Mouse (Mus musculus) ES-Bruce4 (cell line): ENCODE results near the gene Cux1. TPM values are rescaled to one million over a fixed set of nuclear protein-coding genes. Genes with fewer than 3 reads are reported as not detected.

Experiments
- H3K27ac ChIP-seq: 2 replicates; pipeline ENCODE4 v1.5.1; 2012; ENCODE audit warnings: low read length, inconsistent platforms; ENCODE audit not compliant: insufficient read depth
- H3K27me3 ChIP-seq: 2 replicates; pipeline ENCODE4 v1.6.1; 2012; ENCODE audit warnings: mild to moderate bottlenecking, low read length, inconsistent platforms; ENCODE audit not compliant: control insufficient read depth, poor library complexity, insufficient read depth, severe bottlenecking
- H3K36me3 ChIP-seq: 2 replicates; pipeline ENCODE4 v1.6.1; 2012; ENCODE audit warnings: inconsistent platforms, mild to moderate bottlenecking, low read length, moderate library complexity; ENCODE audit not compliant: control insufficient read depth, poor library complexity, insufficient read depth, severe bottlenecking
- H3K4me1 ChIP-seq: one replicate; pipeline ENCODE4 v1.8.1; 2011; ENCODE audit warnings: low read length; ENCODE audit not compliant: control insufficient read depth, insufficient read depth
- H3K4me3 ChIP-seq: 2 replicates; pipeline ENCODE4 v1.5.1; 2011; ENCODE audit warnings: low read depth, mild to moderate bottlenecking, low read length
- H3K9ac ChIP-seq: 2 replicates; pipeline ENCODE4 v1.6.1; 2012; ENCODE audit warnings: low read depth, mild to moderate bottlenecking, inconsistent platforms; ENCODE audit not compliant: poor library complexity, severe bottlenecking
- H3K9me3 ChIP-seq: replicated peaks from 2 replicates; pipeline ENCODE4 v1.6.1; 2012; ENCODE audit warnings: mild to moderate bottlenecking, low read length, inconsistent platforms; ENCODE audit not compliant: control insufficient read depth, poor library complexity, insufficient read depth, severe bottlenecking
- CTCF ChIP-seq: IDR thresholded peaks from one replicate; pipeline ENCODE4 v1.8.1; 2011; ENCODE audit warnings: low read depth, low read length
- EP300 ChIP-seq: IDR thresholded peaks from 2 replicates; pipeline ENCODE4 v1.6.1; 2011; ENCODE audit warnings: low read depth, low read length; ENCODE audit not compliant: insufficient read depth
- POLR2A ChIP-seq: IDR thresholded peaks from one replicate; pipeline ENCODE4 v1.8.1; 2011; ENCODE audit warnings: low read length; ENCODE audit not compliant: insufficient read depth
- polyA plus RNA-seq: library from polyadenylated mRNA; stranded (reverse); fragments of >200 nt; gene quantifications from 2 replicates; pipeline ENCODE4 v1.2.4, GENCODE M21; 2011; ENCODE audit warnings: low read depth; ENCODE audit not compliant: missing spikeins, insufficient read depth, insufficient read length

Gene Cux1
- polyA plus RNA-seq, 1 experiment: 37.0 TPM

- no peaks in the 10 kb centered on the region for H3K36me3 ChIP-seq
- TF ChIP-seq POLR2A: no peak
- no peak for TF ChIP-seq CTCF
- no peak for TF ChIP-seq EP300
- no peak overlapping the region for H3K27ac ChIP-seq
- H3K27me3 ChIP-seq: no peaks in the 10 kb centered on the region
- no peak overlapping the region for H3K4me3 ChIP-seq
- H3K4me1 ChIP-seq: peaks cover 2% of the 10 kb centered on the region
- no peaks in the 10 kb centered on the region for H3K9me3 ChIP-seq
- H3K9ac ChIP-seq: no peak overlapping the region
These were observed 27.0 kb downstream of the Cux1 start for GRCm38 (mm10) chr5:136540055-136540838.

- no peak overlapping the region for H3K27ac ChIP-seq
- H3K9me3 ChIP-seq: no peaks in the 10 kb centered on the region
- no peaks in the 10 kb centered on the region for H3K36me3 ChIP-seq
- no peaks in the 10 kb centered on the region for H3K27me3 ChIP-seq
- no peak overlapping the region for H3K4me3 ChIP-seq
- no peak overlapping the region for H3K9ac ChIP-seq
- peaks cover 2% of the 10 kb centered on the region for H3K4me1 ChIP-seq
- no peak for TF ChIP-seq CTCF
- TF ChIP-seq EP300: no peak
- TF ChIP-seq POLR2A: no peak
These were observed 30.5 kb downstream of the Cux1 start for GRCm38 (mm10) chr5:136536753-136537152.

- H3K4me3 ChIP-seq: no peak overlapping the region
- H3K4me1 ChIP-seq: peaks cover 2% of the 10 kb centered on the region
- no peaks in the 10 kb centered on the region for H3K27me3 ChIP-seq
- H3K9me3 ChIP-seq: no peaks in the 10 kb centered on the region
- no peak overlapping the region for H3K9ac ChIP-seq
- no peaks in the 10 kb centered on the region for H3K36me3 ChIP-seq
- TF ChIP-seq EP300 (no peak), POLR2A (no peak), CTCF (no peak)
- H3K27ac ChIP-seq: no peak overlapping the region
These were observed 31.1 kb downstream of the Cux1 start for GRCm38 (mm10) chr5:136535976-136536725.

GRCm38 (mm10) chr5:136535204-136535603 lies 32.1 kb downstream of the Cux1 start:
- H3K27me3 ChIP-seq: no peaks in the 10 kb centered on the region
- no peaks in the 10 kb centered on the region for H3K36me3 ChIP-seq
- no peak for TF ChIP-seq EP300
- H3K4me1 ChIP-seq: no peaks in the 10 kb centered on the region
- no peak overlapping the region for H3K27ac ChIP-seq
- no peak overlapping the region for H3K4me3 ChIP-seq
- H3K9me3 ChIP-seq: no peaks in the 10 kb centered on the region
- no peak overlapping the region for H3K9ac ChIP-seq

- no peak overlapping the region for H3K9ac ChIP-seq
- TF ChIP-seq EP300: no peak
- TF ChIP-seq CTCF: no peak
- no peak for TF ChIP-seq POLR2A
- no peaks in the 10 kb centered on the region for H3K4me1 ChIP-seq
- no peaks in the 10 kb centered on the region for H3K36me3 ChIP-seq
- no peak overlapping the region for H3K27ac ChIP-seq
- no peak overlapping the region for H3K4me3 ChIP-seq
- H3K27me3 ChIP-seq: no peaks in the 10 kb centered on the region
- no peaks in the 10 kb centered on the region for H3K9me3 ChIP-seq
These were observed 33.7 kb downstream of the Cux1 start for GRCm38 (mm10) chr5:136533371-136534276.
